Mouse (Mus musculus) ovary, postnatal 10 days (tissue): Measurements from ENCODE around the gene Ube2d1.
A peak's percentile ranks its signal among the peaks of the same experiment; 100 is the strongest.

Source experiments
- DNase-seq: peaks from one replicate; pipeline ENCODE4 v3.0.0; 2022; ENCODE audit warnings: low spot score

Gene Ube2d1

GRCm38 (mm10) chr10:71222639-71223038 is 62.4 kb downstream of the Ube2d1 start:
- DNase-seq = no peak

- peak; percentile 53 for DNase-seq
Measured at GRCm38 (mm10) chr10:71218228-71218892, 66.7 kb downstream of the Ube2d1 start.

GRCm38 (mm10) chr10:71215996-71216395 is 69.1 kb downstream of the Ube2d1 start:
- no peak for DNase-seq
